Mouse (Mus musculus) kidney, adult 2 months (tissue): ENCODE data around the gene Nell1. TPM values are rescaled to one million over a fixed set of nuclear protein-coding genes. Genes with fewer than 3 reads are reported as not detected.

Source experiments
- DNase-seq: peaks from one replicate; pipeline ENCODE4 v3.0.0; 2021
- H3K27ac ChIP-seq: fragments of 200-500 bp; 2 replicates; pipeline ENCODE4 v1.5.1; 2012; ENCODE audit warnings: low read depth, low read length, control low read depth, inconsistent platforms; ENCODE audit not compliant: insufficient read depth
- H3K27me3 ChIP-seq: fragments of 200-500 bp; replicated peaks from 2 replicates; pipeline ENCODE4 v1.6.1; 2012; ENCODE audit warnings: mild to moderate bottlenecking, moderate library complexity, low read length, inconsistent platforms; ENCODE audit not compliant: control insufficient read depth, insufficient read depth
- H3K36me3 ChIP-seq: fragments of 200-500 bp; 2 replicates; pipeline ENCODE4 v1.6.1; 2012; ENCODE audit warnings: mild to moderate bottlenecking, moderate library complexity, low read length, inconsistent platforms; ENCODE audit not compliant: control insufficient read depth, insufficient read depth
- H3K4me1 ChIP-seq: fragments of 200-500 bp; 2 replicates; pipeline ENCODE4 v1.6.1; 2011; ENCODE audit warnings: low read length; ENCODE audit not compliant: control insufficient read depth, insufficient read depth
- H3K4me3 ChIP-seq: fragments of 200-500 bp; 2 replicates; pipeline ENCODE4 v1.5.1; 2011; ENCODE audit warnings: mild to moderate bottlenecking, low read depth, low read length, control low read depth; ENCODE audit not compliant: insufficient read depth
- CTCF ChIP-seq: fragments of 200-500 bp; conservative IDR thresholded peaks from 2 replicates; pipeline ENCODE4 v1.5.1; 2011; ENCODE audit warnings: low read depth, mild to moderate bottlenecking, control low read depth, low read length, moderate library complexity, mixed read lengths; ENCODE audit not compliant: insufficient read depth, insufficient read length
- POLR2A ChIP-seq: fragments of 200-500 bp; IDR thresholded peaks from one replicate; pipeline ENCODE4 v1.6.1; 2011; ENCODE audit warnings: low read depth, low read length, control low read depth
- WGBS: fragments of 180-500 bp; shearing (Covaris S2); methylation state at CpG from one replicate; pipeline ENCODE4 v1.1.7; 2018; 5-methylcytosine and 5-hydroxymethylcytosine counted together
- polyA plus RNA-seq: library from polyadenylated mRNA; depleted of rRNA; stranded (reverse); fragments of >200 nt; gene quantifications from 2 replicates; pipeline ENCODE4 v1.2.3, GENCODE M21; 2012

Gene Nell1
- polyA plus RNA-seq, 1 experiment: not detected

GRCm38 (mm10) chr7:50485304-50485703, 510.6 kb downstream of the Nell1 start:
- 26% methylated on average over 1 of the region's 1 CpGs for WGBS
- TF ChIP-seq CTCF (peak; percentile 47; the same call in 1 of the 2 replicates), POLR2A (no peak)
- Histone ChIP-seq H3K4me3 (no peak overlapping the region), H3K4me1 (no peaks in the 10 kb centered on the region), H3K27me3 (no peaks in the 10 kb centered on the region), H3K36me3 (no peaks in the 10 kb centered on the region), H3K27ac (no peak overlapping the region)
- peak; percentile 3 for DNase-seq

GRCm38 (mm10) chr7:50486884-50487420, 512.3 kb downstream of the Nell1 start:
- H3K4me3 ChIP-seq: no peak overlapping the region
- H3K27me3 ChIP-seq: no peaks in the 10 kb centered on the region; the same call in 1 of the 2 replicates
- H3K4me1 ChIP-seq: no peaks in the 10 kb centered on the region
- no peaks in the 10 kb centered on the region for H3K36me3 ChIP-seq
- TF ChIP-seq POLR2A (no peak), CTCF (no peak)
- WGBS: 69% methylated on average over 4 of the region's 4 CpGs
- no peak for DNase-seq
- H3K27ac ChIP-seq: no peak overlapping the region

GRCm38 (mm10) chr7:50501562-50501961, 526.9 kb downstream of the Nell1 start:
- DNase-seq: no peak
- Histone ChIP-seq H3K4me3 (no peak overlapping the region), H3K27ac (no peak overlapping the region), H3K4me1 (no peaks in the 10 kb centered on the region), H3K36me3 (no peaks in the 10 kb centered on the region), H3K27me3 (no peaks in the 10 kb centered on the region)
- WGBS: 62% methylated on average over 4 of the region's 4 CpGs
- TF ChIP-seq CTCF: no peak
- TF ChIP-seq POLR2A: no peak

- no peaks in the 10 kb centered on the region for H3K36me3 ChIP-seq
- no peak for TF ChIP-seq CTCF
- no peak for TF ChIP-seq POLR2A
- H3K4me1 ChIP-seq: no peaks in the 10 kb centered on the region
- H3K27ac ChIP-seq: no peak overlapping the region
- no peaks in the 10 kb centered on the region for H3K27me3 ChIP-seq
- no peak overlapping the region for H3K4me3 ChIP-seq
- DNase-seq: no peak
Measured at GRCm38 (mm10) chr7:50507047-50507446, 532.4 kb downstream of the Nell1 start.

GRCm38 (mm10) chr7:50514830-50515229, 540.2 kb downstream of the Nell1 start:
- no peaks in the 10 kb centered on the region for H3K27me3 ChIP-seq
- no peak for TF ChIP-seq POLR2A
- TF ChIP-seq CTCF: no peak
- no peak for DNase-seq
- no peaks in the 10 kb centered on the region for H3K4me1 ChIP-seq
- WGBS: 92% methylated on average over 3 of the region's 3 CpGs
- no peak overlapping the region for H3K4me3 ChIP-seq
- no peaks in the 10 kb centered on the region for H3K36me3 ChIP-seq
- no peak overlapping the region for H3K27ac ChIP-seq

- DNase-seq: no peak
- TF ChIP-seq POLR2A: no peak
- TF ChIP-seq CTCF: no peak
- no peaks in the 10 kb centered on the region for H3K36me3 ChIP-seq
- no peak overlapping the region for H3K27ac ChIP-seq
- 76% methylated on average over 3 of the region's 3 CpGs for WGBS
- H3K4me1 ChIP-seq: no peaks in the 10 kb centered on the region
- H3K4me3 ChIP-seq: no peak overlapping the region
- no peaks in the 10 kb centered on the region for H3K27me3 ChIP-seq
Measured at GRCm38 (mm10) chr7:50516681-50517080, 542.0 kb downstream of the Nell1 start.

- Histone ChIP-seq H3K27ac (no peak overlapping the region), H3K27me3 (no peaks in the 10 kb centered on the region), H3K4me3 (no peak overlapping the region), H3K36me3 (no peaks in the 10 kb centered on the region), H3K4me1 (no peaks in the 10 kb centered on the region)
- no peak for DNase-seq
- WGBS: 77% methylated on average over 5 of the region's 5 CpGs
- TF ChIP-seq POLR2A: no peak
- TF ChIP-seq CTCF: no peak
Measured at GRCm38 (mm10) chr7:50543373-50543772, 568.7 kb downstream of the Nell1 start.
